12 mouse cellular contexts compared by ENCODE assay signal in the genomic region with DNA sequence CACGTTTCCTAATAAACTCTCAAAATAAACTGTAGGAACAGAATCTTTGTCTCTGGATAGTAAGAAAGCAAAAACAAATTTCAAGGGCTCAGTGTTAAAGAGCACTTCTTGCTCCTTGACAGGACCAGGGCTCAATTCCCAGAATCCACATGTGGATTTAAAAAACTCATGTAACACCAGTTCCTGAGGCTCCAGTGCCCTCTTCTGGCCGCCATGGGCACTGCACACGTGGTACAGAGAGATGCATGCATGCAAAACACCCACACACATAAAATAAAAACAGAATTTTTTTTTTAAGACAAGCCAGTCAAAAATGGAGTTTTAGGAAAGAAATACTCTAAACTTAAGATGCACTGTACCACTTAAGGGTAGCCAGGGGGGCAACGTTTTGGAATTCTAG.
DNase-seq lines count a peak whose midpoint lies in the region; ATAC-seq and TF ChIP-seq lines count a peak whose summit lies in the region.
"Had no signal": no experiment of that assay in that cellular context is flagged by ENCODE, and none has a peak within 500 bp of the region (broad histone marks: within the 10 kb centered on the region; RNA-seq: fewer than 3 reads in every experiment).

No protein-coding gene starts in this region.

- no peak overlapping the region for H3K27ac ChIP-seq in gastrocnemius, adult 2 months
- no peak overlapping the region for H3K27ac ChIP-seq in liver, postnatal 0 days (ENCODE audit: low read depth)

- H3K27me3 ChIP-seq in liver, postnatal 0 days (ENCODE audit: insufficient read depth, low read length) = no peaks in the 10 kb centered on the region
- H3K27me3 ChIP-seq in Patski = no peaks in the 10 kb centered on the region
- H3K27me3 ChIP-seq: megakaryocyte, embryonic 14.5 days had no signal

- no peak for ATAC-seq in liver, postnatal 0 days
- no peak for ATAC-seq in Patski
- ATAC-seq: intestine, embryonic 16.5 days had no signal

- H3K4me2 ChIP-seq in liver, postnatal 0 days (ENCODE audit: low read depth, low read length) = no peak overlapping the region
- H3K4me2 ChIP-seq: heart, embryonic 11.5 days had no signal

- H3K9ac ChIP-seq in liver, postnatal 0 days (replicated peaks) = no peak overlapping the region

- TF ChIP-seq EP300 in liver, postnatal 0 days (IDR thresholded peaks at IDR 0.05; ENCODE audit: low read depth) = no peak

- 47% methylated on average over 4 of the region's 4 CpGs for WGBS in liver, postnatal 0 days (ENCODE audit: insufficient replicate concordance)

- H3K4me3 ChIP-seq in gastrocnemius, adult 2 months = no peak overlapping the region
- H3K4me3 ChIP-seq in liver, postnatal 0 days (ENCODE audit: low read depth, low read length) = no peak overlapping the region
- H3K4me3 ChIP-seq: megakaryocyte, embryonic 14.5 days had no signal

- CTCF ChIA-PET in Patski (lab: Charles Lee) = interaction anchor here (1.3 kb wide), 1 partner anchor 20 kb away, joined by 3 read pairs; no protein-coding TSS in a partner anchor

- no peak for DNase-seq in gastrocnemius, adult 2 months
- no peak for DNase-seq in gastrocnemius, postnatal 4 days (ENCODE audit: low spot score in 2 of 2)
- peak; percentile 20 for DNase-seq in liver, postnatal 0 days
- DNase-seq in liver (no peak), Patski (ENCODE audit: low read depth, low spot score) (no peak)
- DNase-seq in cerebellum, postnatal 36 days = peak; percentile 57
- no peak for DNase-seq in Muller cell, postnatal 12 days (ENCODE audit: inconsistent ontology term)
- DNase-seq in frontal cortex, postnatal 25 days (ENCODE audit: low spot score in 2 of 2) = no peak
- DNase-seq: adrenal gland, postnatal 36 days had no signal

- peak; percentile 22 for TF ChIP-seq CTCF in gastrocnemius, adult 2 months (IDR thresholded peaks at IDR 0.05)
- TF ChIP-seq CTCF in liver, postnatal 0 days (IDR thresholded peaks at IDR 0.05; ENCODE audit: low read depth) = peak; percentile 49
- TF ChIP-seq CTCF in Patski (IDR thresholded peaks at IDR 0.05) = peak; percentile 62

- POLR2A ChIA-PET in Patski (lab: Charles Lee) = no interaction called here

- H3K4me1 ChIP-seq in liver, postnatal 0 days (ENCODE audit: insufficient read depth) = no peaks in the 10 kb centered on the region
- H3K4me1 ChIP-seq: megakaryocyte, embryonic 14.5 days had no signal

- H3K36me3 ChIP-seq in liver, postnatal 0 days (replicated peaks; ENCODE audit: insufficient read depth, low read length) = no peaks in the 10 kb centered on the region

- intact Hi-C loops in gastrocnemius, adult 2 months (cut with DNase I) = no loop called here

- no peaks in the 10 kb centered on the region for H3K9me3 ChIP-seq in liver, postnatal 0 days (ENCODE audit: low read length)

- in situ Hi-C loops in Patski (cut with MboI; ENCODE audit: low pct_unique_long_range_greater_than_20kb) = no loop called here

Comparison
In these comparisons a context has a peak if more than half of its experiments do, and no peak if none do; other contexts are left out.
1. DNase-seq: peak in liver, postnatal 0 days (single experiment) and cerebellum, postnatal 36 days (2 of 2); none in gastrocnemius, adult 2 months (single experiment), gastrocnemius, postnatal 4 days (0 of 2), liver (single experiment), Patski (single experiment), Muller cell, postnatal 12 days (single experiment) and frontal cortex, postnatal 25 days (0 of 2).
2. Peak in every context shown above with its lines, with median percentiles within 50 percentile points of each other: CTCF ChIP-seq.